Mouse (Mus musculus) hindlimb bud, embryonic 11.5 days (tissue): ENCODE results near the gene Krr1.
"Not testable (repeated sequence)": the region's sequence is repeated elsewhere in the genome, so short reads cannot be mapped to it uniquely, and the experiment has no call there.

Experiments used
- DNase-seq: peaks from one replicate; pipeline ENCODE4 v3.0.0-alpha.2; 2012; ENCODE audit warnings: low read depth, low spot score; ENCODE audit errors: extremely low spot score

Krr1 gene

GRCm38 (mm10) chr10:111971929-111972328 is 535 bp upstream of the Krr1 start:
- DNase-seq = no peak

GRCm38 (mm10) chr10:111977584-111977983 is 5.1 kb downstream of the Krr1 start:
- DNase-seq = peak; percentile 56

GRCm38 (mm10) chr10:111983070-111983469 is 10.6 kb downstream of the Krr1 start:
- no peak for DNase-seq

GRCm38 (mm10) chr10:111986453-111986852 is 14.0 kb downstream of the Krr1 start:
- no peak for DNase-seq

DNA sequence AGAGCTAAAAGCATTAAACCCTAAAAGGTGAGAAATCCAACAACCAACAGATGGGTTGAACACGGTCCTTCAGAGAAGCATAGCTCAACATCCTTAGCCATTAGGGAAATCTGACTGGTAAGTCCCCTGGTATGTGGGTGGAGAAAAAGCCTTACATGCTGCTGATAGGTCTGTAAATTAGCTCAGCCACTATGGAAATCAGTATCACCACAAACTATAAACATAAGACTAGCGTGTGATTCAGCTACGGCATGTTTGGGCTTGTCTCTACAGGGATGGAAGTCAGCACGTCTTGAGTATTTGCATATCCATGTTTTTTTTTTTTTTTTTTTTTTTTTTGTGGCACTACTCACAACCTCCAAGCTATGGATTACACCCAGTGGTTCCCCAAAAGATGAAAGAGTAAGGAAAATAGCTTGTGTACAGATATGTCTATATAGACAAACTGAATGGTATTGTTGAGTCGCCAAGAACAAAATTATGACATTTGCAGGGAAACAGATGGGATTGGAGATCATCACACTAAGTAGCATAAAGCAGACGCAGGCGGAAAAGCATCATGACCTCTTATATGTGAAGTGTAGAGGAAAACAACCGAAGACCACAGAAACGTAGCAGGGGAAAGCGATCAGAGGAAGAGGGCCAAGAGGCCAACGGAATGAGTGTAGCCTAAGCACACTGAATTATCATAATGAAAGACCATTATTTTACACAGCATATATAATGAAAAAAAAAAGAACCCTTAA is 23.5 kb downstream of the Krr1 start:
- no peak for DNase-seq

- no peak for DNase-seq
Measured at GRCm38 (mm10) chr10:111996549-111996904, 24.1 kb downstream of the Krr1 start.

- no peak for DNase-seq
Measured at GRCm38 (mm10) chr10:111996911-111997347, 24.5 kb downstream of the Krr1 start.

DNA sequence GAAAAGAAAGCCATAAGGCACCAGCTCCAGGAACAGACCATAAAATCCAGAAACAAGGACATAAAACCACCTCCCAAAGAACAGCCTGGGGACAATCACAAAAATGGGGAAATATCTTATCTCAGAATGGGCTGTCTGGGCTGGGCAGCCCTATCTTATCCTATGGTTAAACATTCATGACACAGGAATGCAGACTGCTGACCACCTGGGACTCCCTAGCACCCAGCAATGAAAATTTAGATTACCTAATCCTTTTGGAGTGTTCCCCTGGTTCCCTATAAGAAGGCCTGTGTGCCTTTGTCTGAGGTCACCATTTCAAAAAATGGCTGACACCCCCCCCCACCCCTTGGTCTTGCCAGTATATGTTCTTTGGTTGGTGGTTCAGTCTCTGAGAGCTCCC is 25.2 kb downstream of the Krr1 start:
- DNase-seq = no peak

DNA sequence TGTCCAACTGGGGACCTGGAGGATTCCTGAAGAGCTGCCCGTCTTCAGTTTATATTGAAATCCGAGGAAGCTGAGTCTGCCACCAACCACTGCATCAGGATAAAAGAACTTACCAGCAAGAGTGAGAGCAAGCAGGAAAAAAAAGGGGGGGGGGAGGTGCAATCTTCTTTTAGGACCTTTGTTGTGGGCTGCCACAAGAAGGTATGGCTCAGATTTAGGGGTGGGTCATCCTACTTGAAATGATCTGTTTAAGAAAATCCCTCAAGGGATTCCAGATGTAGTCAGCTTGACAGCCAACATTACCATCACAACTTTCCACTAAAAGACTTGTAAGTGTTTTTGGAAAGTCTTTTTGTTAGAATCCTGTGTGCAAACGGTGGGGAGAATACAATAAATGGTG is 27.3 kb downstream of the Krr1 start:
- no peak for DNase-seq

- no peak for DNase-seq
Measured at GRCm38 (mm10) chr10:112000568-112000967, 28.1 kb downstream of the Krr1 start.

DNA sequence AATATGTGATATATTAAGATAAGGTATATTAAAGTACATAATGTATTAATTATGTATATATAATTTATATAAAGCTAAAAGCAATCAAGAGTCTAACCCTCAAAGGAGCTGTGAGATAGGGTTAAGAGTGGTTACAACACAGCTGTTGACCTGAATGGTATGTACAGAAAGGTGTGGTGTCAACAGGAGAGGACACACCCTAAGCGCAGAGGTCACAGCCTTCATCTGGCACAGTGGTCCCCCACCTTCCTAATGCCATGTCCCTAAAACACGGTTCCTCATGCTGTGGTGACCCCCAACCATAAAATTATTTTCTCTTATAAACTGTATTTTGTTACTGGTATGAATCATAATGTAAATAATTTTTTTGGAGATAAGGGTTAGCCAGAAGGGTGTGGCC is 28.9 kb downstream of the Krr1 start:
- no peak for DNase-seq

DNA sequence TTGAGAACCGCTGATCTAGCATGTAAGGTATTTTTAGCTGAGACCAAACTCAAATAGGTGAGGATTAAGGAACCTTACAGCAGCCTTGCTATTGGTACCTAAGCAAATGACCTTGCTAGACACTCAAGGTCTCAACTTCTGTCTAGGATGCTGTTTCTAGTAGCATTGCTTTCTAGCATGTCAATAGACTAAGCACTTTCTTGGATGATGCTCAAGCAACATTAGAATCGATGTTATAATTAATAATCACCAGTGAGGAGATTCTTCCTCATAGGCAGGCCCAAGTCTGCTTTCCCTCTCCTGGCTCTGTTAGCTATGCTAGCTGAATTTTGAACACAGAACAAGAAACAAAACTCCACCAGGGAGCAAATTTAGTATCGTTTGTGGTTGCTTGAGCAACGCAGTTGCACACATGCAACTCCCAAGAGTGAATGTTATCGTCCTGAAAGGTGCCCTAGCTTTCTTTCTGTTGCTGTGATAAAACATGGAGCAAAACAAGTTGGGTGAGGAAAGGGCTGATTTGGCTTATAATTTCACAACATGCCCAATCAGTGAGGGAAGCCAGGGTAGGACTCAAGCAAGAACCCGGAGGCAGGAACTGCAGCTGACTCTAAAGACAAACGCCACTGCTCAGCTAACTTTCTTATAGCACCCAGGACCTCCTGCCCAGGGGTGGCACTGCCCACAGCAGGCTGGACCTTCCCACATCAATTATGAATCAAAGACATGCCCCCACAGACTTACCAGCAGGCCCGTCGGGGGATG is 29.5 kb downstream of the Krr1 start:
- no peak for DNase-seq

- no peak for DNase-seq
Measured at GRCm38 (mm10) chr10:112002544-112003215, 30.2 kb downstream of the Krr1 start, which contains the start of gene Glipr1. Gene Glipr1 (minus strand): TSS chr10:112002631.

DNA sequence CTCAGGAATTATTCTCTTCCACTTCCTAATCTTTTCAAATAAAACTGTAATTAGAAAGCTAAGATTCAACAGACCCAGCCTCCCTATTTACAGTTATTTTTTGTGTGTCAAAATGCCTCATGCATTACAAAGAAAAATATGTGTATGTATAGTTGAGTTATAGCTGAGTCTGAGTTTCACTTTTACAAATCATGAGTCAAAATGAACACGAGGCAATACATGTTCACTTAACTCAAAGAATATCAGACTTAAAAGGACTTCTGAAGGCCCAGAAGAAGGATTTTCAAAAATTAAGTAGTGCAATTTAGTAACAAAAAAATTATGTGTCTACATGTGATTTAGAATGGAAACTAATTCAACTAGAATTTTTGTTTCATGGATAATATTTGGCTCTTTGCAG is 37.0 kb downstream of the Krr1 start:
- DNase-seq = not testable (repeated sequence)

- no peak for DNase-seq
Measured at GRCm38 (mm10) chr10:112023585-112023984, 51.1 kb downstream of the Krr1 start.

DNA sequence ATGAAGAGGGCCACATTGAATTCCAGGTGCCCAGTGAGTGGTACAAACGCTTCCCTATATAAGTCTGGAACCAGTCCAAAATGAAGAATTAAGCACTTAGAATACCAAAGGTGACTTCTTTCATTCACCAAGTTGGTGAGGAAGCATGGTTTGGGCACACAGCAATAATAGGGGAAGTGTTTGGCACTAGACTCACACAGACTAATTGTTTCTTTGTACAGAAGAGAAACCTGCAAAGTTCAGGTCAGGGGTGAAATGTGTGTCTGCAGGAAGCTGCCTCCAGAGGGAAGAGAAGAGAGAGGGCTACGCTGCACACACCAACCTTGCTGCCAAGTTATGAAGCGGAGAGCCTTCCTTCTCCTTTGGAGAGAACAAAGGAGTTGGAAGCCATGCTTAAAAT is 56.2 kb downstream of the Krr1 start:
- DNase-seq = not testable (repeated sequence)
